Mouse (Mus musculus): ENCODE results near the gene Polr3h. TPM values are rescaled to one million over a fixed set of nuclear protein-coding genes. Genes with fewer than 3 reads are reported as not detected.
A peak's percentile ranks its signal among the peaks of the same experiment; 100 is the strongest.

Gene Polr3h
- polyA plus RNA-seq, 1 experiment: 247 TPM

- Histone ChIP-seq H3K4me2 (ENCODE audit: low read depth) (peak overlapping the region; percentile 73), H3K27me3 (ENCODE audit: control insufficient read depth, insufficient read depth, insufficient read length) (no peaks in the 10 kb centered on the region), H3ac (ENCODE audit: control insufficient read depth, insufficient read length) (no peak overlapping the region), H3K79me2 (ENCODE audit: control insufficient read depth, insufficient read depth) (peaks cover 23% of the 10 kb centered on the region), H3K4me3 (peak overlapping the region; percentile 88), H3K36me3 (ENCODE audit: control insufficient read depth, insufficient read depth) (peaks cover 16% of the 10 kb centered on the region)
- TF ChIP-seq CEBPB (IDR thresholded peaks at IDR 0.05; ENCODE audit: insufficient read depth, poor library complexity, severe bottlenecking) (no peak), TCF3 (IDR thresholded peaks at IDR 0.05; ENCODE audit: insufficient read length, low read depth) (no peak), E2F4 (IDR thresholded peaks at IDR 0.05; ENCODE audit: insufficient read depth) (no peak), REST (IDR thresholded peaks at IDR 0.05; ENCODE audit: insufficient read depth, insufficient read length) (no peak), USF1 (IDR thresholded peaks at IDR 0.05; ENCODE audit: low read depth) (no peak), TCF12 (IDR thresholded peaks at IDR 0.05; ENCODE audit: insufficient read depth, poor library complexity, severe bottlenecking) (no peak), SRF (IDR thresholded peaks at IDR 0.05; ENCODE audit: control insufficient read depth, insufficient read length, low read depth) (no peak), MYOD1 (IDR thresholded peaks at IDR 0.05; ENCODE audit: control insufficient read depth in 1 of 3, insufficient read length in 2 of 3, low read depth in 2 of 3) (no peak), MAX (IDR thresholded peaks at IDR 0.05; ENCODE audit: low read depth) (no peak), MYOG (IDR thresholded peaks at IDR 0.05; ENCODE audit: control insufficient read depth in 1 of 3, insufficient read depth in 1 of 3, insufficient read length in 2 of 3, low read depth in 2 of 3) (no peak)
Observed at GRCm38 (mm10) chr15:81860471-81861135, 65.4 kb downstream of the Polr3h start.

- H3K27me3 ChIP-seq (ENCODE audit: control insufficient read depth, insufficient read depth, insufficient read length): no peaks in the 10 kb centered on the region
- H3ac ChIP-seq (ENCODE audit: control insufficient read depth, insufficient read length): peak overlapping the region; percentile 26
- peaks cover 33% of the 10 kb centered on the region for H3K79me2 ChIP-seq (ENCODE audit: control insufficient read depth, insufficient read depth)
- peak overlapping the region; percentile 88 for H3K4me3 ChIP-seq
- peak overlapping the region; percentile 77 for H3K4me2 ChIP-seq (ENCODE audit: low read depth)
- H3K36me3 ChIP-seq (ENCODE audit: control insufficient read depth, insufficient read depth): peaks cover 6% of the 10 kb centered on the region
- TF ChIP-seq POLR2AphosphoS2 (IDR thresholded peaks at IDR 0.05; ENCODE audit: insufficient read length, low read depth): peak; percentile 79
- no peak for TF ChIP-seq E2F4 (IDR thresholded peaks at IDR 0.05; ENCODE audit: insufficient read depth)
- TF ChIP-seq TCF3 (IDR thresholded peaks at IDR 0.05; ENCODE audit: insufficient read length, low read depth): no peak
- TF ChIP-seq MAX (IDR thresholded peaks at IDR 0.05; ENCODE audit: low read depth): no peak
- no peak for TF ChIP-seq MYOD1 (IDR thresholded peaks at IDR 0.05; ENCODE audit: control insufficient read depth in 1 of 3, insufficient read length in 2 of 3, low read depth in 2 of 3)
- TF ChIP-seq POLR2A (IDR thresholded peaks at IDR 0.05; ENCODE audit: insufficient read length, low read depth): peak; percentile 58
- no peak for TF ChIP-seq CEBPB (IDR thresholded peaks at IDR 0.05; ENCODE audit: insufficient read depth, poor library complexity, severe bottlenecking)
- peak; percentile 78 for TF ChIP-seq USF1 (IDR thresholded peaks at IDR 0.05; ENCODE audit: low read depth)
- TF ChIP-seq TCF12 (IDR thresholded peaks at IDR 0.05; ENCODE audit: insufficient read depth, poor library complexity, severe bottlenecking): no peak
- no peak for TF ChIP-seq MYOG (IDR thresholded peaks at IDR 0.05; ENCODE audit: control insufficient read depth in 1 of 3, insufficient read depth in 1 of 3, insufficient read length in 2 of 3, low read depth in 2 of 3)
- no peak for TF ChIP-seq SRF (IDR thresholded peaks at IDR 0.05; ENCODE audit: control insufficient read depth, insufficient read length, low read depth)
- no peak for TF ChIP-seq REST (IDR thresholded peaks at IDR 0.05; ENCODE audit: insufficient read depth, insufficient read length)
Observed at GRCm38 (mm10) chr15:81859330-81860255, 66.4 kb downstream of the Polr3h start.

- no peaks in the 10 kb centered on the region for H3K36me3 ChIP-seq (ENCODE audit: control insufficient read depth, insufficient read depth)
- TF ChIP-seq CEBPB (IDR thresholded peaks at IDR 0.05; ENCODE audit: insufficient read depth, poor library complexity, severe bottlenecking) (no peak), POLR2A (IDR thresholded peaks at IDR 0.05; ENCODE audit: insufficient read length, low read depth) (peak; percentile 38)
- peak within 1 kb of the TSS; percentile 77 for H3K4me2 ChIP-seq (ENCODE audit: low read depth)
- H3K79me2 ChIP-seq (ENCODE audit: control insufficient read depth, insufficient read depth): peaks cover 42% of the 10 kb centered on the region
- no peaks in the 10 kb centered on the region for H3K27me3 ChIP-seq (ENCODE audit: control insufficient read depth, insufficient read depth, insufficient read length)
- peak within 1 kb of the TSS; percentile 26 for H3ac ChIP-seq (ENCODE audit: control insufficient read depth, insufficient read length)
- peak within 1 kb of the TSS; percentile 88 for H3K4me3 ChIP-seq
Observed at GRCm38 (mm10) chr15:81858517-81859329, 67.3 kb downstream of the Polr3h start, which contains the start of gene Tob2. Tob2 (minus strand) TSS chr15:81858796.

- H3K4me2 ChIP-seq (ENCODE audit: low read depth): peak overlapping the region; percentile 77
- H3ac ChIP-seq (ENCODE audit: control insufficient read depth, insufficient read length): peak overlapping the region; percentile 26
- no peaks in the 10 kb centered on the region for H3K36me3 ChIP-seq (ENCODE audit: control insufficient read depth, insufficient read depth)
- H3K4me3 ChIP-seq: peak overlapping the region; percentile 88
- peaks cover 48% of the 10 kb centered on the region for H3K79me2 ChIP-seq (ENCODE audit: control insufficient read depth, insufficient read depth)
- TF ChIP-seq E2F4 (IDR thresholded peaks at IDR 0.05; ENCODE audit: insufficient read depth) (peak; percentile 65), MYOD1 (IDR thresholded peaks at IDR 0.05; ENCODE audit: control insufficient read depth in 1 of 3, insufficient read length in 2 of 3, low read depth in 2 of 3) (peak in 1 of 3 experiments; percentile 34), TCF12 (IDR thresholded peaks at IDR 0.05; ENCODE audit: insufficient read depth, poor library complexity, severe bottlenecking) (no peak), POLR2A (IDR thresholded peaks at IDR 0.05; ENCODE audit: insufficient read length, low read depth) (peak; percentile 100), USF1 (IDR thresholded peaks at IDR 0.05; ENCODE audit: low read depth) (peak; percentile 33), REST (IDR thresholded peaks at IDR 0.05; ENCODE audit: insufficient read depth, insufficient read length) (peak; percentile 60), TCF3 (IDR thresholded peaks at IDR 0.05; ENCODE audit: insufficient read length, low read depth) (no peak), POLR2AphosphoS2 (IDR thresholded peaks at IDR 0.05; ENCODE audit: insufficient read length, low read depth) (peak; percentile 100), CEBPB (IDR thresholded peaks at IDR 0.05; ENCODE audit: insufficient read depth, poor library complexity, severe bottlenecking) (peak; percentile 24; the same call in 1 of the 2 replicates), MAX (IDR thresholded peaks at IDR 0.05; ENCODE audit: low read depth) (peak; percentile 59), MYOG (IDR thresholded peaks at IDR 0.05; ENCODE audit: control insufficient read depth in 1 of 3, insufficient read depth in 1 of 3, insufficient read length in 2 of 3, low read depth in 2 of 3) (peak in 1 of 3 experiments; percentile 75), SRF (IDR thresholded peaks at IDR 0.05; ENCODE audit: control insufficient read depth, insufficient read length, low read depth) (peak; percentile 47)
- H3K27me3 ChIP-seq (ENCODE audit: control insufficient read depth, insufficient read depth, insufficient read length): no peaks in the 10 kb centered on the region
Observed at GRCm38 (mm10) chr15:81858138-81858516, 67.9 kb downstream of the Polr3h start.

Measured in myocyte (in vitro differentiated cells).